Mouse (Mus musculus) left cerebral cortex, postnatal 36 days (tissue): ENCODE measurements around the gene Cdk17. TPM values are rescaled to one million over a fixed set of nuclear protein-coding genes. Genes with fewer than 3 reads are reported as not detected.

Source experiments
- DNase-seq, 2 experiments: peaks; one replicate each; pipeline ENCODE4 v3.0.0; 2021 to 2022; ENCODE audit warnings: low spot score in 2 of 2, mixed read lengths in 1 of 2
- intact Hi-C: fragments of 180-260 bp; cut with DNase I; formaldehyde crosslinking; loops from one replicate; pipeline ENCODE4 v1.15.1; 2025
- total RNA-seq, 2 experiments: library from RNA; stranded (reverse); gene quantifications; 2 replicates each; pipeline ENCODE4 v1.2.3; 2021

The Cdk17 gene
- total RNA-seq, 2 experiments from 2014 or later, result 234 to 248 TPM

GRCm38 (mm10) chr10:93248416-93248815 lies 87.7 kb downstream of the Cdk17 start:
- intact Hi-C loops, result no loop called here

GRCm38 (mm10) chr10:93249901-93250300 lies 89.2 kb downstream of the Cdk17 start:
- intact Hi-C loops, result no loop called here
- DNase-seq, result peak in 1 of 2 experiments; percentile 12

More at GRCm38 (mm10) chr10:93248416-93248815, 87.7 kb downstream of the Cdk17 start:
- DNase-seq, result peak in 1 of 2 experiments; percentile 4

- DNase-seq, result peak in 1 of 2 experiments; percentile 5
- intact Hi-C loops, result no loop called here
These were observed 90.0 kb downstream of the Cdk17 start for GRCm38 (mm10) chr10:93250436-93251317.

GRCm38 (mm10) chr10:93251426-93251825 lies 90.8 kb downstream of the Cdk17 start:
- intact Hi-C loops, result no loop called here
- peak in 1 of 2 experiments; percentile 8 for DNase-seq

- intact Hi-C loops, result no loop called here
These were observed 92.0 kb downstream of the Cdk17 start for GRCm38 (mm10) chr10:93252661-93253060.

GRCm38 (mm10) chr10:93253156-93253555 lies 92.5 kb downstream of the Cdk17 start:
- intact Hi-C loops, result no loop called here
- DNase-seq, result peak in 1 of 2 experiments; percentile 10

More at GRCm38 (mm10) chr10:93252661-93253060, 92.0 kb downstream of the Cdk17 start:
- peak in 1 of 2 experiments; percentile 4 for DNase-seq

GRCm38 (mm10) chr10:93255294-93255693 lies 94.6 kb downstream of the Cdk17 start:
- no peak for DNase-seq
- intact Hi-C loops, result no loop called here

- intact Hi-C loops, result loop anchor here (2.0 kb wide), 1 partner anchor 15 kb away; no protein-coding TSS in a partner anchor
- DNase-seq, result no peak
These were observed 99.2 kb downstream of the Cdk17 start for GRCm38 (mm10) chr10:93259826-93260225.

GRCm38 (mm10) chr10:93261132-93261980 lies 100.7 kb downstream of the Cdk17 start:
- intact Hi-C loops, result loop anchor here (2.0 kb wide), 1 partner anchor 13 kb away; no protein-coding TSS in a partner anchor
- DNase-seq, result peak in 1 of 2 experiments; percentile 61

GRCm38 (mm10) chr10:93261981-93262499 lies 101.4 kb downstream of the Cdk17 start:
- intact Hi-C loops, result loop anchor here (2.0 kb wide), 1 partner anchor 13 kb away; no protein-coding TSS in a partner anchor
- no peak for DNase-seq

- DNase-seq, result no peak
- intact Hi-C loops, result no loop called here
These were observed 102.8 kb downstream of the Cdk17 start for GRCm38 (mm10) chr10:93263431-93263830.

- no peak for DNase-seq
- intact Hi-C loops, result no loop called here
These were observed 103.3 kb downstream of the Cdk17 start for GRCm38 (mm10) chr10:93264001-93264400.

- DNase-seq, result no peak
- intact Hi-C loops, result no loop called here
These were observed 105.2 kb downstream of the Cdk17 start for GRCm38 (mm10) chr10:93265833-93266232.

- intact Hi-C loops, result no loop called here
- no peak for DNase-seq
These were observed 105.8 kb downstream of the Cdk17 start for GRCm38 (mm10) chr10:93266521-93266920.

GRCm38 (mm10) chr10:93267509-93267908 lies 106.8 kb downstream of the Cdk17 start:
- DNase-seq, result no peak
- intact Hi-C loops, result no loop called here

GRCm38 (mm10) chr10:93268339-93268738 lies 107.7 kb downstream of the Cdk17 start:
- no peak for DNase-seq
- intact Hi-C loops, result no loop called here

GRCm38 (mm10) chr10:93269744-93270143 lies 109.1 kb downstream of the Cdk17 start:
- intact Hi-C loops, result loop anchor here (10.0 kb wide), 1 partner anchor 195 kb away; no protein-coding TSS in a partner anchor

GRCm38 (mm10) chr10:93270889-93271460 lies 110.3 kb downstream of the Cdk17 start:
- intact Hi-C loops, result loop anchor here (10.0 kb wide), 1 partner anchor 196 kb away; no protein-coding TSS in a partner anchor
- DNase-seq, result no peak

More at GRCm38 (mm10) chr10:93269744-93270143, 109.1 kb downstream of the Cdk17 start:
- no peak for DNase-seq

GRCm38 (mm10) chr10:93271831-93272230 lies 111.2 kb downstream of the Cdk17 start:
- DNase-seq, result no peak
- intact Hi-C loops, result loop anchor here (10.0 kb wide), 1 partner anchor 197 kb away; no protein-coding TSS in a partner anchor
